Mouse (Mus musculus) neural tube, embryonic 12.5 days (tissue): ENCODE measurements around the gene Aacs. TPM values are rescaled to one million over a fixed set of nuclear protein-coding genes. Genes with fewer than 3 reads are reported as not detected.

Source experiments
- ATAC-seq: fragments of 200-750 bp; cut with Nextera tagmentation; 2 replicates; pipeline ENCODE4 v1.8.0; 2017; ENCODE audit warnings: low read depth, mild to moderate bottlenecking, moderate TSS enrichment, moderate library complexity; ENCODE audit not compliant: low FRiP score
- H3K27ac ChIP-seq: fragments of 300-500 bp; sonication (generic); 2 replicates; pipeline ENCODE4 v1.5.1; 2016
- H3K27me3 ChIP-seq: fragments of 300-500 bp; sonication (generic); replicated peaks from 2 replicates; pipeline ENCODE4 v1.6.1; 2016; ENCODE audit warnings: mild to moderate bottlenecking
- H3K36me3 ChIP-seq: fragments of 300-500 bp; sonication (generic); 2 replicates; pipeline ENCODE4 v1.6.1; 2016; ENCODE audit warnings: mild to moderate bottlenecking
- H3K4me1 ChIP-seq: fragments of 300-500 bp; sonication (generic); 2 replicates; pipeline ENCODE4 v1.6.1; 2016
- H3K4me2 ChIP-seq: fragments of 300-500 bp; sonication (generic); replicated peaks from 2 replicates; pipeline ENCODE4 v1.6.1; 2016; ENCODE audit warnings: mild to moderate bottlenecking
- H3K4me3 ChIP-seq: fragments of 300-500 bp; sonication (generic); 2 replicates; pipeline ENCODE4 v1.5.1; 2016
- H3K9ac ChIP-seq: fragments of 300-500 bp; sonication (generic); 2 replicates; pipeline ENCODE4 v1.6.1; 2016; ENCODE audit warnings: mild to moderate bottlenecking
- H3K9me3 ChIP-seq: fragments of 300-500 bp; sonication (generic); 2 replicates; pipeline ENCODE4 v1.6.1; 2016; ENCODE audit warnings: mild to moderate bottlenecking
- WGBS: fragments of 180-500 bp; shearing (Covaris S2); methylation state at CpG from one replicate; pipeline ENCODE4 v1.1.7; 2016; 5-methylcytosine and 5-hydroxymethylcytosine counted together
- microRNA-seq: library from miRNA; unstranded; fragments of <30 nt; microRNA quantifications from one replicate; pipeline ENCODE4, GENCODE M21; 2017
- polyA plus RNA-seq: library from polyadenylated mRNA; unstranded; fragments of >200 nt; fragmentation: Nextera tagmentation; extraction: Ambion mirVana; gene quantifications from 2 replicates; pipeline ENCODE4 v1.2.1, GENCODE M21; 2016

The Aacs gene
- polyA plus RNA-seq, 1 experiment from 2014 or later = 67.5 TPM

DNA sequence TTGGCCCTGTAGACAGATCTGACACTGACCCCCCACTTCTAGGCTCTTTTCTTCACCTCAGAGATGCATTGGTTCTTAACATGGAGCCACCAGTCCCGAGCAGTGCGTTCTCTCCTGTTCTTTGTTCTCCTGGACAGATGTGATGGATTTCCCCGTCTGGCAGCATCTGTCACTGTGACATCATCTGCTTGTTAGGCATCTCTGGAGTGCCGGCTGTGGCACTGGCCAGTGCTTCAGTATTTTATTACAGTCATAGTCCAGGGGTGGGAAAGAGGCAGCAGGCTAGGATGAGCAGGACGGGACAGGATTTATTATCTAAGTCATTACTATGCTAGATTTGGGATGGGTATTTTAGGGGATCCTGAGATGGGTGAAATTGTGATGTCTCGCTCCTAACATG lies 87.9 kb downstream of the Aacs start:
- 0 out of 2 replicates have a peak overlapping the region, but pooled peaks have one; percentile 8 for H3K27ac ChIP-seq
- H3K4me1 ChIP-seq = peaks cover 4% of the 10 kb centered on the region; the same call in 1 of the 2 replicates
- H3K9me3 ChIP-seq = 0 out of 2 replicates have a peak, but pooled peaks cover 7% of the 10 kb centered on the region
- H3K4me3 ChIP-seq = no peak overlapping the region
- 0 out of 2 replicates have a peak, but pooled peaks have one; percentile 37 for ATAC-seq
- H3K27me3 ChIP-seq = no peaks in the 10 kb centered on the region
- no peak overlapping the region for H3K9ac ChIP-seq
- H3K4me2 ChIP-seq = no peak overlapping the region
- WGBS = 16% methylated on average over 6 of the region's 6 CpGs
- no peaks in the 10 kb centered on the region for H3K36me3 ChIP-seq

DNA sequence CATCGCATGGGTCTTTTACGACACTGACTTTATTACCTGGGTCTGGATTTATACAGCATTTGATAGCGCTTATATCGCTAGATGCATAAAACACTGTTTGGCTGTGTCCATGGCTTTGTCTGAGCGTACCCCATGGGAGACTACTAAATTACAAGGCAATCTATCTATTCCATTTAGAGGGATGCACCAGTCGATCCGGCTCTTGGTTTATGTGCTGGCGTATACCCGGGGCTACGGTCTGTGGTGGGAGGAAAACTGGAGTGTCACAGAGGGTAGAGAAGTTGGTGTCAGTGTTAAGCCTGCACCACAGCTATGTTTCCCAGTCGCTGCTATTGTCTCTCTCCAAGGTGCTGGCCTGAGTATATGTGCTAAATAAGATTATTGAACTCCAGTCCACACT lies 90.1 kb downstream of the Aacs start:
- Histone ChIP-seq H3K4me2 (no peak overlapping the region), H3K27me3 (no peaks in the 10 kb centered on the region), H3K4me3 (no peak overlapping the region), H3K27ac (no peak overlapping the region), H3K36me3 (no peaks in the 10 kb centered on the region), H3K9me3 (0 out of 2 replicates have a peak, but pooled peaks cover 7% of the 10 kb centered on the region), H3K4me1 (peaks cover 4% of the 10 kb centered on the region; the same call in 1 of the 2 replicates), H3K9ac (no peak overlapping the region)
- 57% methylated on average over 11 of the region's 11 CpGs for WGBS
- no peak for ATAC-seq

Small RNA genes lying within 50 kb of the gene (microRNA-seq; reads per million reads assigned to microRNA genes)
- gene Gm27551 = not detected

Other genes with a start within 250 kb of the Aacs start
- 26.6 and 28.2 TPM in 2 replicates for gene Scarb1, start 134.7 kb upstream of the Aacs start, polyA plus RNA-seq
- 0.92 and 1.1 TPM in 2 replicates for gene Gm10382, start 86.5 kb upstream of the Aacs start, polyA plus RNA-seq
- gene Ubc, start 85.6 kb upstream of the Aacs start, polyA plus RNA-seq = 1,083 and 1,154 TPM in 2 replicates
- 15.0 and 15.6 TPM in 2 replicates for gene Dhx37, start 41.7 kb upstream of the Aacs start, polyA plus RNA-seq
- gene Bri3bp, start 34.2 kb upstream of the Aacs start, polyA plus RNA-seq = 37.0 and 39.2 TPM in 2 replicates
- 2.7 and 3.1 TPM in 2 replicates for gene Tmem132b, start 56.0 kb downstream of the Aacs start, polyA plus RNA-seq